Mouse (Mus musculus): Measurements from ENCODE around the gene Rptor.

DNA sequence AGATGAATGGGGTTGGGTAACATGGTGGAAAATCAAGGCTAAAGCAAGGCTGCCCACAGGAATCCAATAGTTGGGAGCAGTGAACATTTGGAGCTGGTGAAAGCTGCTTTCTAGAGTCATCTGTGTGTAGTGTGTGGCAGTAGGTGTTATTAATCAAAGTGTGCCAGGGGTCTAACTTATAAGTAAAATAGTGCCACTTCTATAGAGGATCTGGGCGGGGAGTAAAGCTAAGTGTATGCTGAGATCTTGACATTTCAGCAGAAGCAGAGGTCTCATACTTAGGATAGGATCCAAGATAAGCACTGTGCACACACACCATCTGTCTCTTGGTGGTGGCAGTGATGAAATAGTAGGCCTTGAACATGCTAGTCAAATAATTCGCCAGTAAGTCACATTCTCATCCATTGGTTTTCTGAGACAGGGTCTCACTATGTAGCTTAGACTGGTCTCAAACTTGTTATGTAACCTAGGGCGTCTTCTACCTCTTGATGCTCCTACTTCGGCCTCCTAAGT, 33.7 kb downstream of the Rptor start:
- TF ChIP-seq CTCF (IDR thresholded peaks at IDR 0.05; ENCODE audit: low read depth) (no peak), EP300 (IDR thresholded peaks at IDR 0.05; ENCODE audit: low read depth) (no peak)
